35 mouse cellular contexts compared by ENCODE assay signal in the genomic region with DNA sequence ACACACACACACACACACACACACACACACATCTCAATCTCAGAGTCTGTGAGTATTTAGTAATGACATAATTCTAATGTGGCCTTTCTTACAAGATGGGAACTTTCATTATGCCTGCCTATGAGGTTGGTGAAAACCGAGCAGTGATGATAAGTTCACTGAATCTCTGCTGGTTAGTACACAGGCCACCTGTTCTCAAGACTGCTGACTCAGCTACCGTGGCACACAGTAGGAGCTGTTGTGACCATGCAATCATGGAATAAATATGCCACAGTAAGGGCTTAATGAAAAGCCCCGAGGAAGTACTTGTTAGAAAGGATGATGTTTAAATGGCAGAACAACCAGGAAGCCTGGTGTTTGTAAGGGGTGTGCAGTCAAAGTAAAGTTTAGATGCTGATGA.
"Had no signal": no experiment of that assay in that cellular context is flagged by ENCODE, and none has a peak within 500 bp of the region (broad histone marks: within the 10 kb centered on the region; RNA-seq: fewer than 3 reads in every experiment).

No protein-coding gene starts in this region.

- H3K36me3 ChIP-seq: heart, embryonic 10.5 days; heart, embryonic 12.5 days; heart, embryonic 13.5 days; heart, embryonic 15.5 days; hindbrain, embryonic 10.5 days; hindbrain, embryonic 12.5 days; hindbrain, embryonic 13.5 days; hindbrain, embryonic 15.5 days; intestine, embryonic 15.5 days; kidney, embryonic 15.5 days had no signal

- DNase-seq: heart, postnatal 10 days; heart, postnatal 14 days; heart, postnatal 36 days; heart, postnatal 4 days; kidney, adult 11 months; kidney, adult 18-20 months; kidney, adult 2 months; kidney, adult 8-10 months; kidney, adult 9 months; kidney, postnatal 10 days; kidney, postnatal 14 days; kidney, postnatal 25 days; kidney, postnatal 36 days; kidney, postnatal 4 days; layer of hippocampus, adult 9-11 months; layer of hippocampus, postnatal 36 days had no signal

- H3K9me3 ChIP-seq: heart, embryonic 10.5 days; heart, embryonic 12.5 days; heart, embryonic 13.5 days; heart, embryonic 15.5 days; hindbrain, embryonic 10.5 days; hindbrain, embryonic 12.5 days; hindbrain, embryonic 13.5 days; hindbrain, embryonic 15.5 days; intestine, embryonic 15.5 days; kidney, embryonic 15.5 days had no signal

- H3K4me1 ChIP-seq: heart, embryonic 10.5 days; heart, embryonic 12.5 days; heart, embryonic 13.5 days; heart, embryonic 15.5 days; hindbrain, embryonic 10.5 days; hindbrain, embryonic 12.5 days; hindbrain, embryonic 13.5 days; hindbrain, embryonic 15.5 days; intestine, embryonic 15.5 days; kidney, embryonic 15.5 days had no signal

- H3K4me3 ChIP-seq: heart, embryonic 10.5 days; heart, embryonic 12.5 days; heart, embryonic 13.5 days; heart, embryonic 15.5 days; hindbrain, embryonic 10.5 days; hindbrain, embryonic 12.5 days; hindbrain, embryonic 13.5 days; hindbrain, embryonic 15.5 days; intestine, embryonic 15.5 days; kidney, embryonic 15.5 days; layer of hippocampus, adult 2 months had no signal

- ATAC-seq: hindbrain, embryonic 16.5 days; hindbrain, postnatal 0 days; inflammation-experienced regulatory T-cells, adult 6 months; intestine, embryonic 15.5 days; intestine, embryonic 16.5 days; intestine, postnatal 0 days had no signal

- H3K9ac ChIP-seq: heart, embryonic 12.5 days; heart, embryonic 13.5 days; heart, embryonic 15.5 days; hindbrain, embryonic 12.5 days; hindbrain, embryonic 13.5 days; hindbrain, embryonic 14.5 days; hindbrain, embryonic 15.5 days; intestine, embryonic 15.5 days; kidney, embryonic 15.5 days had no signal

- H3K27ac ChIP-seq: heart, embryonic 10.5 days; heart, embryonic 13.5 days; heart, embryonic 15.5 days; hindbrain, embryonic 10.5 days; hindbrain, embryonic 12.5 days; hindbrain, embryonic 13.5 days; hindbrain, embryonic 14.5 days; hindbrain, embryonic 15.5 days; hindbrain, postnatal 0 days; intestine, embryonic 15.5 days; kidney, embryonic 15.5 days; kidney, postnatal 0 days; layer of hippocampus, adult 2 months had no signal

- H3K27me3 ChIP-seq: heart, embryonic 12.5 days; heart, embryonic 13.5 days; heart, embryonic 15.5 days; hindbrain, embryonic 12.5 days; hindbrain, embryonic 13.5 days; hindbrain, embryonic 15.5 days; intestine, embryonic 15.5 days; kidney, embryonic 15.5 days had no signal

- H3K4me2 ChIP-seq: heart, embryonic 11.5 days; heart, embryonic 12.5 days; heart, embryonic 13.5 days; heart, embryonic 15.5 days; hindbrain, embryonic 12.5 days; hindbrain, embryonic 13.5 days; hindbrain, embryonic 14.5 days; hindbrain, embryonic 15.5 days; intestine, embryonic 15.5 days; kidney, embryonic 15.5 days had no signal
